Mouse (Mus musculus): ENCODE results near the gene Nek6. TPM values are rescaled to one million over a fixed set of nuclear protein-coding genes. Genes with fewer than 3 reads are reported as not detected.

The Nek6 gene
- polyA plus RNA-seq, 1 experiment from 2014 or later: 117 TPM

DNA sequence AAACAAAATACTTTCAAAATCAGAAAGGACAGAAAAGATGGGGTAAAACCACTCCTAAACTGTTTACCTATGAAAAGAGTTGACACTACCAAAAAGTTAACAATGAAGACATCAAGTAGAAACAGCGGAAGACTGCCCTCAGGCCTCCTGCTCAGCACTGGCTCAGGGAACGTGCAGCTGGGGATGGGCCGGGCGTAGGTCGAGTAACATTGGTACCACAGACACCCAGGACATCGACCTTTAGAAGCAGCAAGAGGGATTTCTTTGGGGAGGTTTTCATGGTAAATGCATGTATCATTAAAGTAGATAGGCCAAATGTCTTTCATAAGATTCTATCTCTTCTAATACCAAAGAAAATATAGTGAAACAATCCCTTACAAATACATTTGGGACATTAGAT is 101.2 kb downstream of the Nek6 start:
- H3K9ac ChIP-seq (replicated peaks; ENCODE audit: low read length): no peak overlapping the region
- 85% methylated on average over 6 of the region's 6 CpGs for WGBS
- DNase-seq (ENCODE audit: low spot score): no peak
- no peaks in the 10 kb centered on the region for H3K27me3 ChIP-seq (ENCODE audit: control insufficient read depth, insufficient read depth, low read length)
- ATAC-seq (replicated peaks; ENCODE audit: insufficient number of reproducible peaks, low FRiP score, low TSS enrichment, low read depth): no peak
- H3K4me2 ChIP-seq (ENCODE audit: low read depth, low read length): no peak overlapping the region
- 0 out of 2 replicates have a peak, but pooled peaks cover 2% of the 10 kb centered on the region for H3K36me3 ChIP-seq (replicated peaks; ENCODE audit: control insufficient read depth, insufficient read depth, low read depth, low read length)
- no peaks in the 10 kb centered on the region for H3K4me1 ChIP-seq (ENCODE audit: control insufficient read depth, insufficient read depth, low read length)
- H3K27ac ChIP-seq (replicated peaks; ENCODE audit: low read depth, low read length): no peak overlapping the region
- H3K4me3 ChIP-seq (ENCODE audit: low read depth, low read length): no peak overlapping the region
- no peaks in the 10 kb centered on the region for H3K9me3 ChIP-seq (replicated peaks; ENCODE audit: control insufficient read depth, low read length)

DNA sequence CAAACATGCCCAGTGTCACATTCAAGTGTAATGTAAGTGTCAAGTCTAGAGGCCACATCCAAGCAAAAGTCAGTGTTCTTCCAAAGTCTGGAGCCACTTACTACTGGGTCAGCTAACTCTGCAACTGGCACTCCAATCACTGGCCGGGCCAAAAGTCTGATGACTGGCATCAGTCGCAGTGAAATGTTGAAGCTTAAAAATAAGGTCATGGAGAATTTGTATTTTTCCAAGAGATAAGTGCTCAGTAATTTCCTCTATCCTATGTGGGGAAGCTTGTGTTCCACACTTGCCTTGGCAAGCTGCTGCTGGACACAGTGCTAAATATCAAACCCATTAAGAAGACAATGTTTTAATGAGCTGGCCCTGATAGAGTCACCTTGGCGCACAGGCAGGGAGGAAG is 102.1 kb downstream of the Nek6 start:
- H3K4me1 ChIP-seq (ENCODE audit: control insufficient read depth, insufficient read depth, low read length): no peaks in the 10 kb centered on the region
- no peak overlapping the region for H3K4me3 ChIP-seq (ENCODE audit: low read depth, low read length)
- 88% methylated on average over 3 of the region's 3 CpGs for WGBS
- no peak overlapping the region for H3K4me2 ChIP-seq (ENCODE audit: low read depth, low read length)
- H3K27ac ChIP-seq (replicated peaks; ENCODE audit: low read depth, low read length): no peak overlapping the region
- no peaks in the 10 kb centered on the region for H3K9me3 ChIP-seq (replicated peaks; ENCODE audit: control insufficient read depth, low read length)
- H3K36me3 ChIP-seq (replicated peaks; ENCODE audit: control insufficient read depth, insufficient read depth, low read depth, low read length): 0 out of 2 replicates have a peak, but pooled peaks cover 2% of the 10 kb centered on the region
- no peaks in the 10 kb centered on the region for H3K27me3 ChIP-seq (ENCODE audit: control insufficient read depth, insufficient read depth, low read length)
- DNase-seq (ENCODE audit: low spot score): no peak
- no peak overlapping the region for H3K9ac ChIP-seq (replicated peaks; ENCODE audit: low read length)
- no peak for ATAC-seq (replicated peaks; ENCODE audit: insufficient number of reproducible peaks, low FRiP score, low TSS enrichment, low read depth)

DNA sequence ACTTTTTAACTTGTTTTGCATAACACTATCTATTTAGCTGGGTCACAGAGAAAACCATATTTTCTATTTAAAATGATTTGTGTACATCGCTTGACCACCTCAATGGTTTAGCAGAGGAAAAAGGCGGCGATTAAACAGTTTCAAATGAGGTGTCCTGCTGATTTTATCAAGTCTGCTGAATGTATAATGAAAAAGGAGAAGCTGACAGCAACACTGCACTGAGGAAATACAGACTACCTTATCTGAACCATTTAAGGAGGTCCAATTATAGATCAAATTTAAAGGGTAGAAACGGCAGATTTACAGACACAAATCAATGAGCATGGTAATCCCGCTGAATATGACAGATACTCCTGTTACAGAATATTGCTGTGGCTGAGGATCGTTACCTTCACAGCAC is 103.0 kb downstream of the Nek6 start:
- DNase-seq (ENCODE audit: low spot score) (no peak), ATAC-seq (replicated peaks; ENCODE audit: insufficient number of reproducible peaks, low FRiP score, low TSS enrichment, low read depth) (no peak)
- Histone ChIP-seq H3K9me3 (replicated peaks; ENCODE audit: control insufficient read depth, low read length) (no peaks in the 10 kb centered on the region), H3K27ac (replicated peaks; ENCODE audit: low read depth, low read length) (no peak overlapping the region), H3K4me2 (ENCODE audit: low read depth, low read length) (no peak overlapping the region), H3K4me3 (ENCODE audit: low read depth, low read length) (no peak overlapping the region), H3K4me1 (ENCODE audit: control insufficient read depth, insufficient read depth, low read length) (no peaks in the 10 kb centered on the region), H3K36me3 (replicated peaks; ENCODE audit: control insufficient read depth, insufficient read depth, low read depth, low read length) (0 out of 2 replicates have a peak, but pooled peaks cover 2% of the 10 kb centered on the region), H3K27me3 (ENCODE audit: control insufficient read depth, insufficient read depth, low read length) (no peaks in the 10 kb centered on the region), H3K9ac (replicated peaks; ENCODE audit: low read length) (no peak overlapping the region)
- WGBS: 90% methylated on average over 6 of the region's 6 CpGs

DNA sequence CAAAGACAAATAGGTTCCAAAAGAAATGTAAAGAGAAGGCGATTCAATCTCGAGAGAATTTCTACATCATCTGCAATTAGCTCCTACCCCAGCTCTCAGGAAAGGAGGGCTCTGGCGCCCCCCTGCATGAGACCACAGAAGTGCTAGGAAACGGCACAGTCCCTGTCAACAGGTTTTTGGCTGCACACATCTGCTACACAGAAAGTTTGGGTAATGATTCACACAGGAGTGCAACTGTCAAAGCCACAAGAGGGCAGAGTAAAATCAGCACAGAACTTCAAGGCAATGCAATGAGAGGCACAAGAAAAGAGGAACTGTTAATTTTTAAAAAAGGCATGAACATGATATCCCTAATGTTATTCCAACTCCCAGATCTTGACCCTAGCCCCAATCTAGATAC is 104.6 kb downstream of the Nek6 start:
- H3K9ac ChIP-seq (replicated peaks; ENCODE audit: low read length): no peak overlapping the region
- no peaks in the 10 kb centered on the region for H3K9me3 ChIP-seq (replicated peaks; ENCODE audit: control insufficient read depth, low read length)
- no peaks in the 10 kb centered on the region for H3K36me3 ChIP-seq (replicated peaks; ENCODE audit: control insufficient read depth, insufficient read depth, low read depth, low read length)
- no peak overlapping the region for H3K4me2 ChIP-seq (ENCODE audit: low read depth, low read length)
- no peak overlapping the region for H3K4me3 ChIP-seq (ENCODE audit: low read depth, low read length)
- H3K4me1 ChIP-seq (ENCODE audit: control insufficient read depth, insufficient read depth, low read length): no peaks in the 10 kb centered on the region
- ATAC-seq (replicated peaks; ENCODE audit: insufficient number of reproducible peaks, low FRiP score, low TSS enrichment, low read depth) (no peak), DNase-seq (ENCODE audit: low spot score) (peak; percentile 11)
- H3K27me3 ChIP-seq (ENCODE audit: control insufficient read depth, insufficient read depth, low read length): no peaks in the 10 kb centered on the region
- no peak overlapping the region for H3K27ac ChIP-seq (replicated peaks; ENCODE audit: low read depth, low read length)
- 57% methylated on average over 4 of the region's 4 CpGs for WGBS

DNA sequence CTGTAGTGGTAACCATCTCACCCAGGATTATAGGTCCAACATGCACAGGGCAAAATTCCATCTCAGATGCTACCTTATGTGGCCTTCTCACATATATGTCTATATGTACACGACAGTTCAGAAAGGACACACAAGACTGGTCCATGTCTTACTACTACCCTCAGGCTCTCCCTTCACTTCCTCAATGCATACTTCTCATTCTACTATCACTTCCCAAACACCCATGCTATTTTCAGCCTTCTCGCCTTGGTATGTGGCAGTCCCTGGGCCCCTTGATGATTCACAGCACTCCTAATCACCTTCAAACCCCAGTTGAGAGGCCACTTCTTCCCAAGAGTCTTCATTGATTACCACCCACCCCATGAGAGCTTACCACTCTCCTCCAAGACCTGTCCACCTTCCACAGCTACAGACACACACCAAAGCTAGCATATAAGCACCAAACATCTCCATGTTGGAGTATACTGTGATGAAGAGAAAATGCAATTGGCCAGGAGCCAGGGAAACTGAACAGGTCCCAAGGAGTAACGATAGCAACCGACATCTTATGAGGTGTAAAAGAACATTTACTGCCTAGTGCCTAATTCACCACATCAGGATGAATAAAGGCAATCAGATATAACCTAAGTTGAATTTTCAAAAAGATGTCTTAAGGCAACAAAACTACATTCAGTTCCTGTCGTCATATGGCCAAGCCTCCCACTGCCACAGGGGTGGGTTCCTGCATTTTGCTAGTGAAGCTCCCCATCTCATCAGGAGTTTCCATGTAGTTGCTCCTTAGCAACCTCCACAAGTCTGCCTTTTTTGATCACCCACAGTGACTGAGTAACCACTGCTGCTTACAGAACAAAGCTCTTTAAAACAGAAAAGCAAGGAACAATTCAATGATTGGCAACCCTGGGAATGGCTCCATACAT is 105.8 kb downstream of the Nek6 start:
- no peaks in the 10 kb centered on the region for H3K36me3 ChIP-seq (replicated peaks; ENCODE audit: control insufficient read depth, insufficient read depth, low read depth, low read length)
- no peak overlapping the region for H3K4me2 ChIP-seq (ENCODE audit: low read depth, low read length)
- H3K4me3 ChIP-seq (ENCODE audit: low read depth, low read length): no peak overlapping the region
- ATAC-seq (replicated peaks; ENCODE audit: insufficient number of reproducible peaks, low FRiP score, low TSS enrichment, low read depth): no peak
- H3K9me3 ChIP-seq (replicated peaks; ENCODE audit: control insufficient read depth, low read length): no peaks in the 10 kb centered on the region
- H3K9ac ChIP-seq (replicated peaks; ENCODE audit: low read length): no peak overlapping the region
- no peaks in the 10 kb centered on the region for H3K4me1 ChIP-seq (ENCODE audit: control insufficient read depth, insufficient read depth, low read length)
- DNase-seq (ENCODE audit: low spot score): no peak
- WGBS: 92% methylated on average over 5 of the region's 5 CpGs
- H3K27me3 ChIP-seq (ENCODE audit: control insufficient read depth, insufficient read depth, low read length): no peaks in the 10 kb centered on the region
- no peak overlapping the region for H3K27ac ChIP-seq (replicated peaks; ENCODE audit: low read depth, low read length)

DNA sequence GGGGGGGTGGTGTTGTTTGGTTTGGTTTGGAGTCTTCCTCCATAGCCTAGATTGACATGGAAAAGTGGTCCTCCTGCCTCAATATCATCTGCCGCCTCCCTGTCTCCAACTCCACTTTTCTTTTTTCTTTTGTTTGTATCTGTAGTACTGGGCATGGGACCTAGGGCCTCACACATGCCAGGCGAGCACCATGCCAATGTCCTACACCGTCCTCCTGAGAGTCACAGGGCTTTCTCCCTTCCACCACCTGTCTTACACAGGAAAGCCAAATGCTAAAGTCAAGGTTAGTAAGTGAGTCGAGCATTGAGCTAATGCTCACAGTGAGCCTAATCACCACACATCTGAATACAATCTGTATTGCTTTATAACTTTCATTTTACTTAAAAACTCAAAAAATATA is 108.3 kb downstream of the Nek6 start:
- ATAC-seq (replicated peaks; ENCODE audit: insufficient number of reproducible peaks, low FRiP score, low TSS enrichment, low read depth) (no peak), DNase-seq (ENCODE audit: low spot score) (no peak)
- Histone ChIP-seq H3K4me1 (ENCODE audit: control insufficient read depth, insufficient read depth, low read length) (no peaks in the 10 kb centered on the region), H3K27me3 (ENCODE audit: control insufficient read depth, insufficient read depth, low read length) (no peaks in the 10 kb centered on the region), H3K27ac (replicated peaks; ENCODE audit: low read depth, low read length) (no peak overlapping the region), H3K4me2 (ENCODE audit: low read depth, low read length) (no peak overlapping the region), H3K9me3 (replicated peaks; ENCODE audit: control insufficient read depth, low read length) (no peaks in the 10 kb centered on the region), H3K4me3 (ENCODE audit: low read depth, low read length) (no peak overlapping the region), H3K9ac (replicated peaks; ENCODE audit: low read length) (no peak overlapping the region), H3K36me3 (replicated peaks; ENCODE audit: control insufficient read depth, insufficient read depth, low read depth, low read length) (no peaks in the 10 kb centered on the region)
- 90% methylated on average over 4 of the region's 4 CpGs for WGBS

DNA sequence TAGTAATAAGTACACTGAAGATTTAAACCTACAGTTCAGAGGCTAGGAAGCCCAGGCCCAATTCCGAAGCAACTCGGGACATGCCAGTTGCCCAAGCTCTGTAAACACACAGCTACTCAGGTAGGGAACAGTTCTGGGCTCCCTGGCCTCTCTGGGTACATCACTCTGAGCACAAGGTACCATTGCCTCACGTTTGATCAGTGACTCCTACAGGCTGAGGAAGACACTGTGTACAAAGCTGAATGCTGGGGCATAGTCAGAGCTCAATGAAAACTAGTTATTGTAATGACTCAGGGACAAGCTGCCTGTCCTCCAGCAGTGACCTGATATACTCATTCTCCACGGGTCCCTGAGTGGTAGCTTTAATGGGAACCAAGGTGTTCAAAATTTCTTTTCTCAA is 109.6 kb downstream of the Nek6 start:
- H3K9ac ChIP-seq (replicated peaks; ENCODE audit: low read length): no peak overlapping the region
- no peaks in the 10 kb centered on the region for H3K4me1 ChIP-seq (ENCODE audit: control insufficient read depth, insufficient read depth, low read length)
- no peak overlapping the region for H3K27ac ChIP-seq (replicated peaks; ENCODE audit: low read depth, low read length)
- H3K4me2 ChIP-seq (ENCODE audit: low read depth, low read length): no peak overlapping the region
- DNase-seq (ENCODE audit: low spot score) (no peak), ATAC-seq (replicated peaks; ENCODE audit: insufficient number of reproducible peaks, low FRiP score, low TSS enrichment, low read depth) (no peak)
- no peaks in the 10 kb centered on the region for H3K9me3 ChIP-seq (replicated peaks; ENCODE audit: control insufficient read depth, low read length)
- no peaks in the 10 kb centered on the region for H3K36me3 ChIP-seq (replicated peaks; ENCODE audit: control insufficient read depth, insufficient read depth, low read depth, low read length)
- H3K4me3 ChIP-seq (ENCODE audit: low read depth, low read length): no peak overlapping the region
- H3K27me3 ChIP-seq (ENCODE audit: control insufficient read depth, insufficient read depth, low read length): no peaks in the 10 kb centered on the region
- 82% methylated on average over 4 of the region's 4 CpGs for WGBS

DNA sequence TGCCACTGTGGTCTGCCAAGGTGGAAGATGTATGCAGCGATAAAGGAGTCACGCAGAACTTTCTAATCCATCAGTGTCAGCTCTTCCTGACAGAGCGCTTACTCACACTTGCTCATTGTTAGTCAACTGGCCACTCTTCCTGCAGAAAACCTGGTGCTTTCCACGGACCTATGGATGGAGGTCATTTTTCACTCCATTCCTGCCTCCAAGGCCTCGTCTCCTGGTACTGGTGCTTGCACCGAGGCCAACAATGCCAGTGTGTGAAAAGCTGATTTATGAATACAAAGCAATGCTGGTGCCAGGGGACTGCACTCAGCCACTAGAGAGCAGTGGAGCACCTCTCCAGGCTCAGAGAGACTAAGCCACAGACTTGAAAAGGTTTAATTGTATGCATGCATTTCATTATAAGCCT is 110.2 kb downstream of the Nek6 start:
- WGBS: 81% methylated on average over 6 of the region's 6 CpGs
- Histone ChIP-seq H3K4me3 (ENCODE audit: low read depth, low read length) (no peak overlapping the region), H3K4me2 (ENCODE audit: low read depth, low read length) (no peak overlapping the region), H3K27ac (replicated peaks; ENCODE audit: low read depth, low read length) (no peak overlapping the region), H3K27me3 (ENCODE audit: control insufficient read depth, insufficient read depth, low read length) (no peaks in the 10 kb centered on the region), H3K36me3 (replicated peaks; ENCODE audit: control insufficient read depth, insufficient read depth, low read depth, low read length) (no peaks in the 10 kb centered on the region), H3K4me1 (ENCODE audit: control insufficient read depth, insufficient read depth, low read length) (no peaks in the 10 kb centered on the region), H3K9ac (replicated peaks; ENCODE audit: low read length) (no peak overlapping the region), H3K9me3 (replicated peaks; ENCODE audit: control insufficient read depth, low read length) (no peaks in the 10 kb centered on the region)
- DNase-seq (ENCODE audit: low spot score): peak; percentile 26
- no peak for ATAC-seq (replicated peaks; ENCODE audit: insufficient number of reproducible peaks, low FRiP score, low TSS enrichment, low read depth)
